Mouse (Mus musculus) embryonic facial prominence, embryonic 14.5 days (tissue): ENCODE measurements at regions not wholly inside any gene's neighbourhood (a gene's known extent, or its start where the extent isn't known, plus 50 kb on each side); places are given as distances from the start of the nearest gene placed in this dataset.
"Not testable (repeated sequence)": the region's sequence is repeated elsewhere in the genome, so short reads cannot be mapped to it uniquely, and the experiment has no call there.

ENCODE experiments used
- ATAC-seq: fragments of 200-750 bp; cut with Nextera tagmentation; 2 replicates; pipeline ENCODE4 v1.8.0; 2017; ENCODE audit warnings: low read depth, moderate number of reproducible peaks, moderate TSS enrichment
- DNase-seq: peaks from one replicate; pipeline ENCODE4 v3.0.0-alpha.2; 2015; ENCODE audit warnings: low spot score
- H3K27ac ChIP-seq: fragments of 300-500 bp; sonication (generic); replicated peaks from 2 replicates; pipeline ENCODE4 v1.5.1; 2014; ENCODE audit warnings: low read depth, mild to moderate bottlenecking, low read length, moderate library complexity
- H3K27me3 ChIP-seq: fragments of 300-500 bp; sonication (generic); replicated peaks from 2 replicates; pipeline ENCODE4 v1.6.1; 2014; ENCODE audit warnings: low read length; ENCODE audit not compliant: control insufficient read depth, insufficient read depth
- H3K36me3 ChIP-seq: fragments of 300-500 bp; sonication (generic); 2 replicates; pipeline ENCODE4 v1.6.1; 2014; ENCODE audit warnings: low read length, mixed read lengths; ENCODE audit not compliant: control insufficient read depth, insufficient read depth
- H3K4me1 ChIP-seq: fragments of 300-500 bp; sonication (generic); 2 replicates; pipeline ENCODE4 v1.6.1; 2014; ENCODE audit warnings: antibody characterized with exemption, low read length; ENCODE audit not compliant: control insufficient read depth, insufficient read depth
- H3K4me2 ChIP-seq: fragments of 300-500 bp; sonication (generic); 2 replicates; pipeline ENCODE4 v1.6.1; 2014; ENCODE audit warnings: low read depth, mild to moderate bottlenecking, low read length, moderate library complexity, mixed read lengths
- H3K4me3 ChIP-seq: fragments of 300-500 bp; sonication (generic); 2 replicates; pipeline ENCODE4 v1.5.1; 2014; ENCODE audit warnings: low read depth, mild to moderate bottlenecking, low read length
- H3K9ac ChIP-seq: fragments of 300-500 bp; sonication (generic); 2 replicates; pipeline ENCODE4 v1.6.1; 2014; ENCODE audit warnings: low read depth, mild to moderate bottlenecking, low read length, moderate library complexity, mixed read lengths
- H3K9me3 ChIP-seq: fragments of 300-500 bp; sonication (generic); 2 replicates; pipeline ENCODE4 v1.6.1; 2016; ENCODE audit warnings: low read length; ENCODE audit not compliant: control insufficient read depth
- WGBS: fragments of 180-500 bp; shearing (Covaris S2); extraction: QIAGEN DNeasy Blood & Tissue Kit; methylation state at CpG from one replicate; pipeline ENCODE4 v1.1.7; 2014; 5-methylcytosine and 5-hydroxymethylcytosine counted together

DNA sequence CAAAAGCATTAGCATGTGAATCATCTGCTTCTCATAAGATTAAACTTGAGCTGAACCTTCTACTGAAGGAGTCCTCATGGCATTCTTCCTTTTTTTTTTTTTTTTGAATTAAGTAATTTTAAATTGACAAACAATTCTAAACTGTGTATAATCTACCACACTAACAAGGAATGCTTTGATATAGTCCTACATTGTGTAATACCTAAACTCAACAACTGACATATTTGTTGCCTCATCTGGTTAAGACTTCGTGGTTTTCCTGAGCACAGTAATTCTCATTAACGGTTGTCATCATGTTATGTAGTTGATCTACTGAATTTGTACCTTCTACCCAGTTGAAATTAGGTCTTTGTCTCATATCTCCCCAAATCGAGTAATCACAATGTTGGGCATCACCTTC is 83.9 kb upstream of the Hcrtr2 start:
- H3K4me2 ChIP-seq = no peak overlapping the region
- DNase-seq (no peak), ATAC-seq (no peak)
- H3K27me3 ChIP-seq = no peaks in the 10 kb centered on the region
- no peaks in the 10 kb centered on the region for H3K4me1 ChIP-seq
- H3K9me3 ChIP-seq = no peaks in the 10 kb centered on the region
- no peak overlapping the region for H3K9ac ChIP-seq
- no peak overlapping the region for H3K27ac ChIP-seq
- no peaks in the 10 kb centered on the region for H3K36me3 ChIP-seq
- H3K4me3 ChIP-seq = no peak overlapping the region
- 82% methylated on average over 3 of the region's 3 CpGs for WGBS

DNA sequence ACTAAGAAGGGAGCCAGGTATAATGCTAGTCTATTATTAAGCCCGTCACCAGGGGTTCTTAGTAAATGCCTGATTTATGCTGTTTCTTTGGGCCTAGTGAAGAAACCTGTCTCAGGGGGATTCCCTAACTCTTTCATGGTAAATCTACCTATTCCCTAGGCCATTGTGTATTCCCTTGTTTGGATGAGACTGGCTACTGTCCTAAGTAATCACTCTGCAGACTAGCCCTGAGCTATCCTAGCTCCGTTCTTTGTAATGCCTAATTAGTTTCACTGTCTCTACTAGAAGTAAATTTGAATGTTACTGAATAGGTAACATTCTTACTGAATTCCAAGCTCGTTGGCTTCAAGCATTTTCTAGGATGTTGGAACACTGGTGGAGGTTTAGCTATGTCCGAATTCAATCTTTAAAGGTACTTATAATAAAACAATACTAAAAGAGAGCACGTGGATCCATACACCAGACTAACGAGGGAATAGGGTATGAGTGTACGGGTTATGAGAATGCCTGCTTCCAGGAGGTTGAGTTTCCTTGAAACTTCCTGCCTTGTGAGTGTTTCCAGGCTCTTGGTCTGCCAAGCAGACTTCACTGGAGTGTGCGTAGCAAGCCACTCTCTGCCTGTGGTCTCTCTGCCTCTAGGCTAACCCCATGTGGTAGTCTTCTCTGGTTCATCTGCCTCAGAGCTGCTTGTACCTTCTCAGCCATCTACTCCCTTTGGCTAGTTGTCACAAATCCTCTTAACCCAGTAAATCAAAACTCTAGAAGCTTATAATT is 78.4 kb upstream of the Hcrtr2 start:
- not testable (repeated sequence) for H3K27ac ChIP-seq, H3K4me2 ChIP-seq, ATAC-seq, H3K4me1 ChIP-seq, DNase-seq, H3K9ac ChIP-seq, H3K27me3 ChIP-seq, H3K9me3 ChIP-seq, H3K4me3 ChIP-seq, H3K36me3 ChIP-seq
- WGBS = 80% methylated on average over 8 of the region's 8 CpGs

DNA sequence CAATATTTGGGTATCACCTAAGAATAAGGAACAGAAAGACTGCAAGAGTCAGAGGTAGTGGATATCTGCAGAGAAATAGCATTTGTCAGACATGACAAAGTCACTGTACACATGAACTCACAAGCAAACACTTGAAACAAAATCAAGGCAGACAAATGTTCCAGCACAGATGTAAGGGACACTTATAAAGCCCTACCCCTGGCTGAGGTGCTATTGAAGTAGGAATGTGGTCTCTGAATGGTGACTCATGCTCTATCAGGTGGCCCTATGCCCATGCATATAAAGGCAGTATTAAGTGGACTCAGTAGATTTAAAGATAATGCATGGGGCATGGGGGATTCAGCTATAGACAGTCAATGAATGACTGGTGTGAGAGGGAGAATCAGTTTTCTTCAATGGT is 77.2 kb upstream of the Hcrtr2 start:
- H3K36me3 ChIP-seq = no peaks in the 10 kb centered on the region
- DNase-seq (no peak), ATAC-seq (no peak)
- H3K4me3 ChIP-seq = no peak overlapping the region
- no peaks in the 10 kb centered on the region for H3K4me1 ChIP-seq
- no peak overlapping the region for H3K27ac ChIP-seq
- H3K27me3 ChIP-seq = no peaks in the 10 kb centered on the region
- H3K9me3 ChIP-seq = no peaks in the 10 kb centered on the region
- H3K9ac ChIP-seq = no peak overlapping the region
- no peak overlapping the region for H3K4me2 ChIP-seq

DNA sequence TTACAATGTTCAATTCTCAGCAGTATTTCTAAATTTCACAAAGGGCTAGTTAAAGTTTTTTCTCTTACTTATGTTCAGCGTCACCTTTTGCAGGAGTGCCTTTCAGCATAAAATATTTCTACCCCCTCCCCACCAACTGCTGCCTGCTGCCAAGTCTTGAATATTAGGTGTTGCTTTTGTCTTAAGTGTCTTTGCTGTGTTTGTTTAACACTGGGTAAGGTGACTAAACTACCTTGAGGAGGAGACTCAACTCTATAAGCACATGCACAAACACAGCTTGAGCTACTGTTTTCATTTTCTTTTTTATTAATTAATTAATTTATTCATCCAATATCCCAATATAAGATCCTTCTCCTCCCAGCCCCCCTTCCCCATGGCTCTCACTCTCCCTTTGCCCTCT is 70.1 kb upstream of the Hcrtr2 start:
- Histone ChIP-seq H3K4me3 (no peak overlapping the region), H3K27ac (no peak overlapping the region), H3K27me3 (no peaks in the 10 kb centered on the region), H3K36me3 (no peaks in the 10 kb centered on the region), H3K9me3 (no peaks in the 10 kb centered on the region), H3K4me1 (no peaks in the 10 kb centered on the region), H3K9ac (no peak overlapping the region), H3K4me2 (no peak overlapping the region)
- DNase-seq (no peak), ATAC-seq (no peak)
- WGBS = 78% methylated on average over 1 of the region's 1 CpGs

DNA sequence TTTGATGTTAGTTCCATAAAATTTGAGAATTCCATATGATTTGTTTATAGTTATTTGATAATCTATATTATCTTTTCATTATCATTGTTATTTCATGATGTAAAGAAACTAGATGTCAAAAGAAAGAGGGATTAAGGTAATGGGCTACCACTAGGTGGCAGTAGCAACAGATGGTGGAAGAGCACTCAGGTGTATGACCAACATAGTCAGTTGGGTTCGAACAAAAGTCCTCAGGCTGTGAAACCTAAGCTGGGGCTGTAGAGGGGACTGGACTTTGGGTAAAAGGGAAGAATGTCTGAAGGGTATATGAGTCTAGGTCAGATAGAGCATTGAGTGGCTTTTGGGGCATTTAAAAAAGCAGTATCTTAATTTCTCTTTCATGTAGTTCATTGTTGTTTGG is 67.2 kb upstream of the Hcrtr2 start:
- Histone ChIP-seq H3K9me3 (no peaks in the 10 kb centered on the region), H3K36me3 (no peaks in the 10 kb centered on the region), H3K4me1 (no peaks in the 10 kb centered on the region), H3K27me3 (no peaks in the 10 kb centered on the region), H3K4me3 (no peak overlapping the region), H3K27ac (no peak overlapping the region), H3K9ac (no peak overlapping the region), H3K4me2 (no peak overlapping the region)
- DNase-seq (peak; percentile 53), ATAC-seq (no peak)
- 35% methylated on average over 1 of the region's 1 CpGs for WGBS
